ENCODE assay signal across 9 mouse cellular contexts in genomic region chr7:16426129-16426729, GRCm38 (mm10). TPM values are rescaled to one million over a fixed set of nuclear protein-coding genes. Genes with fewer than 3 reads are reported as not detected.
DNase-seq lines count a peak whose midpoint lies in the region; ATAC-seq lines count a peak whose summit lies in the region.
"Had no signal": no experiment of that assay in that cellular context is flagged by ENCODE, and none has a peak within 500 bp of the region (broad histone marks: within the 10 kb centered on the region; RNA-seq: fewer than 3 reads in every experiment).

No protein-coding gene starts in this region.

- H3K9ac ChIP-seq in kidney, embryonic 14.5 days (ENCODE audit: low read depth, low read length), result no peak overlapping the region
- no peak overlapping the region for H3K9ac ChIP-seq in liver, embryonic 12.5 days
- H3K9ac ChIP-seq: limb, embryonic 12.5 days had no signal

- H3K4me1 ChIP-seq in embryonic facial prominence, embryonic 10.5 days, result no peaks in the 10 kb centered on the region
- H3K4me1 ChIP-seq in kidney, embryonic 14.5 days (ENCODE audit: control insufficient read depth, insufficient read depth, low read length), result no peaks in the 10 kb centered on the region
- H3K4me1 ChIP-seq in liver, embryonic 12.5 days, result no peaks in the 10 kb centered on the region
- H3K4me1 ChIP-seq: limb, embryonic 12.5 days had no signal

- 61% methylated on average over 4 of the region's 4 CpGs for WGBS in embryonic facial prominence, embryonic 10.5 days
- WGBS in kidney, embryonic 14.5 days, result 59% methylated on average over 4 of the region's 4 CpGs
- WGBS in liver, embryonic 12.5 days (ENCODE audit: insufficient replicate concordance), result 61% methylated on average over 4 of the region's 4 CpGs

- H3K4me2 ChIP-seq in kidney, embryonic 14.5 days (replicated peaks; ENCODE audit: low read depth, low read length), result no peak overlapping the region
- H3K4me2 ChIP-seq in liver, embryonic 12.5 days, result no peak overlapping the region
- H3K4me2 ChIP-seq: limb, embryonic 12.5 days had no signal

- no peak overlapping the region for H3K4me3 ChIP-seq in embryonic facial prominence, embryonic 10.5 days
- no peak overlapping the region for H3K4me3 ChIP-seq in kidney, embryonic 14.5 days (ENCODE audit: low read length)
- H3K4me3 ChIP-seq in liver, embryonic 12.5 days, result no peak overlapping the region
- H3K4me3 ChIP-seq: limb, embryonic 12.5 days had no signal

- H3K36me3 ChIP-seq in embryonic facial prominence, embryonic 10.5 days (replicated peaks), result peaks cover 100% of the 10 kb centered on the region
- peaks cover 98% of the 10 kb centered on the region for H3K36me3 ChIP-seq in kidney, embryonic 14.5 days (ENCODE audit: control insufficient read depth, insufficient read depth, low read length)
- peaks cover 100% of the 10 kb centered on the region for H3K36me3 ChIP-seq in liver, embryonic 12.5 days
- peaks cover 19% of the 10 kb centered on the region; the same call in 1 of the 2 replicates for H3K36me3 ChIP-seq in splenic B cell, adult 2 months (ENCODE audit: control insufficient read depth, insufficient read depth, low read length, poor library complexity, severe bottlenecking)

- peak; percentile 90 for ATAC-seq in kidney, embryonic 14.5 days (ENCODE audit: low FRiP score, low TSS enrichment)
- peak; percentile 71 for ATAC-seq in liver, embryonic 12.5 days

- H3K9me3 ChIP-seq in embryonic facial prominence, embryonic 10.5 days, result no peaks in the 10 kb centered on the region
- no peaks in the 10 kb centered on the region for H3K9me3 ChIP-seq in kidney, embryonic 14.5 days (ENCODE audit: control insufficient read depth, low read length)
- H3K9me3 ChIP-seq in liver, embryonic 12.5 days (replicated peaks), result no peaks in the 10 kb centered on the region
- H3K9me3 ChIP-seq: limb, embryonic 12.5 days had no signal

- H3K27me3 ChIP-seq in embryonic facial prominence, embryonic 10.5 days (replicated peaks; ENCODE audit: low read depth, poor library complexity, severe bottlenecking), result no peaks in the 10 kb centered on the region
- H3K27me3 ChIP-seq in kidney, embryonic 14.5 days (ENCODE audit: control insufficient read depth, insufficient read depth, low read length), result no peaks in the 10 kb centered on the region
- H3K27me3 ChIP-seq in liver, embryonic 12.5 days (replicated peaks), result no peaks in the 10 kb centered on the region
- H3K27me3 ChIP-seq in splenic B cell, adult 2 months (ENCODE audit: control insufficient read depth, insufficient read depth, low read length, poor library complexity, severe bottlenecking), result no peaks in the 10 kb centered on the region
- H3K27me3 ChIP-seq: limb, embryonic 12.5 days had no signal

- peak; percentile 78 for DNase-seq in layer of hippocampus, adult 11-12 months (ENCODE audit: low spot score)
- no peak for DNase-seq in layer of hippocampus, adult 9-10 months (ENCODE audit: low spot score)
- DNase-seq in embryonic facial prominence, embryonic 10.5 days (ENCODE audit: low spot score), result peak; percentile 77
- peak; percentile 81 to 82 for DNase-seq in heart, adult 9 months (ENCODE audit: low spot score in 2 of 2)
- peak; percentile 72 to 78 for DNase-seq in natural killer cell, adult 2 months (ENCODE audit: low spot score in 2 of 2)
- DNase-seq in splenic B cell, adult 2 months (ENCODE audit: low read depth, low spot score), result peak; percentile 80

- H3K27ac ChIP-seq in embryonic facial prominence, embryonic 10.5 days (replicated peaks), result no peak overlapping the region
- no peak overlapping the region for H3K27ac ChIP-seq in kidney, embryonic 14.5 days (ENCODE audit: low read depth, low read length)
- no peak overlapping the region for H3K27ac ChIP-seq in liver, embryonic 12.5 days
- H3K27ac ChIP-seq: limb, embryonic 12.5 days had no signal

RNA-seq across cellular contexts. Expression of gene Zc3h4, which starts 25.5 kb away (rescaled TPM):
- 20.5 and 22.2 TPM in 2 replicates for polyA plus RNA-seq in embryonic facial prominence, embryonic 10.5 days (2016; fragmentation: Nextera tagmentation; extraction: Ambion mirVana)
- polyA plus RNA-seq in kidney, embryonic 14.5 days (2014; fragmentation: Nextera tagmentation; extraction: Ambion mirVana), result 16.7 and 23.6 TPM in 2 replicates
- polyA plus RNA-seq in liver, embryonic 12.5 days (2016; fragmentation: Nextera tagmentation; extraction: Ambion mirVana), result 14.5 and 17.6 TPM in 2 replicates

RNA-seq across cellular contexts. Expression of gene Tmem160, which starts 26.4 kb away (rescaled TPM):
- polyA plus RNA-seq in embryonic facial prominence, embryonic 10.5 days (2016; fragmentation: Nextera tagmentation; extraction: Ambion mirVana), result 71.5 and 76.4 TPM in 2 replicates
- 56.0 TPM in 2 replicates for polyA plus RNA-seq in kidney, embryonic 14.5 days (2014; fragmentation: Nextera tagmentation; extraction: Ambion mirVana)
- 43.9 and 48.0 TPM in 2 replicates for polyA plus RNA-seq in liver, embryonic 12.5 days (2016; fragmentation: Nextera tagmentation; extraction: Ambion mirVana)

RNA-seq across cellular contexts. Expression of gene Sae1, which starts 38.6 kb away (rescaled TPM):
- polyA plus RNA-seq in embryonic facial prominence, embryonic 10.5 days (2016; fragmentation: Nextera tagmentation; extraction: Ambion mirVana), result 479 and 497 TPM in 2 replicates
- 241 and 323 TPM in 2 replicates for polyA plus RNA-seq in kidney, embryonic 14.5 days (2014; fragmentation: Nextera tagmentation; extraction: Ambion mirVana)
- 182 and 187 TPM in 2 replicates for polyA plus RNA-seq in liver, embryonic 12.5 days (2016; fragmentation: Nextera tagmentation; extraction: Ambion mirVana)

RNA-seq across cellular contexts. Expression of gene Npas1, which starts 51.3 kb away (rescaled TPM):
- 0.98 and 1.4 TPM in 2 replicates for polyA plus RNA-seq in embryonic facial prominence, embryonic 10.5 days (2016; fragmentation: Nextera tagmentation; extraction: Ambion mirVana)
- 0.13 TPM in 1 of 2 replicates, not detected in the other for polyA plus RNA-seq in kidney, embryonic 14.5 days (2014; fragmentation: Nextera tagmentation; extraction: Ambion mirVana)
- 0.33 and 0.36 TPM in 2 replicates for polyA plus RNA-seq in liver, embryonic 12.5 days (2016; fragmentation: Nextera tagmentation; extraction: Ambion mirVana)
